8 mouse cellular contexts compared by ENCODE assay signal in genomic region chr10:81082168-81082960, GRCm38 (mm10). TPM values are rescaled to one million over a fixed set of nuclear protein-coding genes. Genes with fewer than 3 reads are reported as not detected.
A peak's percentile ranks its signal among the peaks of the same experiment; 100 is the strongest.
DNase-seq lines count a peak whose midpoint lies in the region; ATAC-seq and TF ChIP-seq lines count a peak whose summit lies in the region.

No protein-coding gene starts in this region.

- H3K27ac ChIP-seq in embryonic facial prominence, embryonic 10.5 days (replicated peaks) = no peak overlapping the region
- H3K27ac ChIP-seq in limb, embryonic 14.5 days (replicated peaks; ENCODE audit: low read depth, low read length) = no peak overlapping the region
- no peak overlapping the region for H3K27ac ChIP-seq in midbrain, postnatal 0 days (ENCODE audit: low read depth, low read length)

- no peaks in the 10 kb centered on the region for H3K4me1 ChIP-seq in embryonic facial prominence, embryonic 10.5 days
- H3K4me1 ChIP-seq in limb, embryonic 14.5 days (ENCODE audit: control insufficient read depth, insufficient read depth, low read length) = no peaks in the 10 kb centered on the region
- no peaks in the 10 kb centered on the region for H3K4me1 ChIP-seq in midbrain, postnatal 0 days (ENCODE audit: insufficient read depth, low read length)

- no peak overlapping the region for H3K4me3 ChIP-seq in embryonic facial prominence, embryonic 10.5 days
- H3K4me3 ChIP-seq in limb, embryonic 14.5 days (replicated peaks; ENCODE audit: low read length) = no peak overlapping the region
- no peak overlapping the region for H3K4me3 ChIP-seq in midbrain, postnatal 0 days (ENCODE audit: low read depth, low read length)

- WGBS in embryonic facial prominence, embryonic 10.5 days = 80% methylated on average over 7 of the region's 7 CpGs
- WGBS in limb, embryonic 14.5 days = 77% methylated on average over 7 of the region's 7 CpGs
- WGBS in midbrain, postnatal 0 days = 76% methylated on average over 7 of the region's 7 CpGs

- no peak for ATAC-seq in limb, embryonic 14.5 days (ENCODE audit: low FRiP score, low read depth)
- 0 out of 2 replicates have a peak, but pooled peaks have one; percentile 29 for ATAC-seq in midbrain, postnatal 0 days (ENCODE audit: low FRiP score)

- no peaks in the 10 kb centered on the region for H3K27me3 ChIP-seq in embryonic facial prominence, embryonic 10.5 days (replicated peaks; ENCODE audit: low read depth, poor library complexity, severe bottlenecking)
- no peaks in the 10 kb centered on the region for H3K27me3 ChIP-seq in limb, embryonic 14.5 days (ENCODE audit: control insufficient read depth, insufficient read depth, low read length)
- no peaks in the 10 kb centered on the region for H3K27me3 ChIP-seq in midbrain, postnatal 0 days (ENCODE audit: insufficient read depth, low read length)

- DNase-seq in B cell, adult 2 months = peak; percentile 84 to 85
- peak; percentile 80 for DNase-seq in adrenal gland, postnatal 10 days
- DNase-seq in embryonic facial prominence, embryonic 10.5 days (ENCODE audit: low spot score) = peak; percentile 57
- DNase-seq in heart, adult 8-10 months (ENCODE audit: low spot score) = peak; percentile 78
- DNase-seq in kidney, adult 9 months = peak; percentile 86
- DNase-seq in limb, embryonic 14.5 days (ENCODE audit: low spot score) = peak; percentile 63
- peak; percentile 81 for DNase-seq in midbrain, postnatal 0 days (ENCODE audit: low spot score)
- DNase-seq in spleen, postnatal 36 days (ENCODE audit: low spot score in 2 of 2) = peak; percentile 54 to 62

- H3K4me2 ChIP-seq in limb, embryonic 14.5 days (replicated peaks; ENCODE audit: low read depth, low read length, severe bottlenecking) = no peak overlapping the region
- H3K4me2 ChIP-seq in midbrain, postnatal 0 days (ENCODE audit: low read depth, low read length, poor library complexity, severe bottlenecking) = no peak overlapping the region

- no peak overlapping the region for H3K9ac ChIP-seq in limb, embryonic 14.5 days (ENCODE audit: low read depth, low read length, severe bottlenecking)
- H3K9ac ChIP-seq in midbrain, postnatal 0 days (replicated peaks; ENCODE audit: low read length, poor library complexity, severe bottlenecking) = no peak overlapping the region

- peaks cover 63% of the 10 kb centered on the region for H3K36me3 ChIP-seq in embryonic facial prominence, embryonic 10.5 days (replicated peaks)
- peaks cover 51% of the 10 kb centered on the region for H3K36me3 ChIP-seq in limb, embryonic 14.5 days (ENCODE audit: control insufficient read depth, insufficient read depth, low read length)
- peaks cover 52% of the 10 kb centered on the region for H3K36me3 ChIP-seq in midbrain, postnatal 0 days (ENCODE audit: insufficient read depth, low read length)

- no peak for TF ChIP-seq POLR2A in limb, embryonic 14.5 days (IDR thresholded peaks at IDR 0.05; ENCODE audit: borderline replicate concordance, extremely low read depth, insufficient read depth, insufficient read length)

- TF ChIP-seq CTCF in midbrain, postnatal 0 days (IDR thresholded peaks at IDR 0.05) = peak; percentile 89

- H3K9me3 ChIP-seq in embryonic facial prominence, embryonic 10.5 days = no peaks in the 10 kb centered on the region; the same call in 1 of the 2 replicates
- H3K9me3 ChIP-seq in limb, embryonic 14.5 days (ENCODE audit: control insufficient read depth, low read length) = no peaks in the 10 kb centered on the region
- no peaks in the 10 kb centered on the region for H3K9me3 ChIP-seq in midbrain, postnatal 0 days (ENCODE audit: low read length)

RNA-seq across cellular contexts. Expression of gene Thop1, which starts 12.5 kb away (rescaled TPM):
- total RNA-seq in adrenal gland, postnatal 10 days (2021) = 10 to 100 TPM; 31.8 to 42.4 TPM
- polyA plus RNA-seq in embryonic facial prominence, embryonic 10.5 days (2016; fragmentation: Nextera tagmentation; extraction: Ambion mirVana) = 102 and 109 TPM in 2 replicates
- total RNA-seq in heart, adult 8-10 months (2022) = 10 to 100 TPM; 12.3 to 14.9 (median 13.2) TPM
- polyA plus RNA-seq in limb, embryonic 14.5 days (2012; rRNA removed) = 79.0 and 93.4 TPM in 2 replicates
- polyA plus RNA-seq in limb, embryonic 14.5 days (2014; fragmentation: Nextera tagmentation; extraction: Ambion mirVana) = 52.4 and 54.1 TPM in 2 replicates
- 59.9 and 67.1 TPM in 2 replicates for total RNA-seq in midbrain, postnatal 0 days (2014; rRNA removed)
- 35.2 and 35.8 TPM in 2 replicates for polyA plus RNA-seq in midbrain, postnatal 0 days (2015; fragmentation: Nextera tagmentation; extraction: Ambion mirVana)

RNA-seq across cellular contexts. Expression of gene Creb3l3, which starts 16.3 kb away (rescaled TPM):
- total RNA-seq in adrenal gland, postnatal 10 days (2021) = 10 to 100 TPM; 18.1 to 42.6 TPM
- polyA plus RNA-seq in embryonic facial prominence, embryonic 10.5 days (2016; fragmentation: Nextera tagmentation; extraction: Ambion mirVana) = 0.60 TPM in 1 of 2 replicates, not detected in the other
- total RNA-seq in heart, adult 8-10 months (2022) = under 1 TPM in 3 of 4 experiments, not detected in 1; 0.14 to 0.53 (median 0.27) TPM
- 0.44 and 0.54 TPM in 2 replicates for polyA plus RNA-seq in limb, embryonic 14.5 days (2012; rRNA removed)
- 0.58 and 0.74 TPM in 2 replicates for polyA plus RNA-seq in limb, embryonic 14.5 days (2014; fragmentation: Nextera tagmentation; extraction: Ambion mirVana)
- 0.28 and 1.6 TPM in 2 replicates for total RNA-seq in midbrain, postnatal 0 days (2014; rRNA removed)
- 0.62 and 0.81 TPM in 2 replicates for polyA plus RNA-seq in midbrain, postnatal 0 days (2015; fragmentation: Nextera tagmentation; extraction: Ambion mirVana)

RNA-seq across cellular contexts. Expression of gene Sgta, which starts 22.4 kb away (rescaled TPM):
- 100 to 1,000 TPM; 190 to 191 TPM for total RNA-seq in adrenal gland, postnatal 10 days (2021)
- 289 and 290 TPM in 2 replicates for polyA plus RNA-seq in embryonic facial prominence, embryonic 10.5 days (2016; fragmentation: Nextera tagmentation; extraction: Ambion mirVana)
- total RNA-seq in heart, adult 8-10 months (2022) = 100 to 1,000 TPM in 2 of 4 experiments, 10 to 100 TPM in 2; 92.0 to 102 (median 99.4) TPM
- polyA plus RNA-seq in limb, embryonic 14.5 days (2012; rRNA removed) = 205 and 263 TPM in 2 replicates
- polyA plus RNA-seq in limb, embryonic 14.5 days (2014; fragmentation: Nextera tagmentation; extraction: Ambion mirVana) = 176 and 192 TPM in 2 replicates
- 216 and 236 TPM in 2 replicates for total RNA-seq in midbrain, postnatal 0 days (2014; rRNA removed)
- 325 and 348 TPM in 2 replicates for polyA plus RNA-seq in midbrain, postnatal 0 days (2015; fragmentation: Nextera tagmentation; extraction: Ambion mirVana)

RNA-seq across cellular contexts. Expression of gene Map2k2, which starts 23.4 kb away (rescaled TPM):
- 100 to 1,000 TPM; 151 to 161 TPM for total RNA-seq in adrenal gland, postnatal 10 days (2021)
- 222 and 225 TPM in 2 replicates for polyA plus RNA-seq in embryonic facial prominence, embryonic 10.5 days (2016; fragmentation: Nextera tagmentation; extraction: Ambion mirVana)
- 100 to 1,000 TPM; 110 to 137 (median 130) TPM for total RNA-seq in heart, adult 8-10 months (2022)
- polyA plus RNA-seq in limb, embryonic 14.5 days (2012; rRNA removed) = 165 and 176 TPM in 2 replicates
- polyA plus RNA-seq in limb, embryonic 14.5 days (2014; fragmentation: Nextera tagmentation; extraction: Ambion mirVana) = 176 and 199 TPM in 2 replicates
- total RNA-seq in midbrain, postnatal 0 days (2014; rRNA removed) = 256 and 261 TPM in 2 replicates
- 210 and 218 TPM in 2 replicates for polyA plus RNA-seq in midbrain, postnatal 0 days (2015; fragmentation: Nextera tagmentation; extraction: Ambion mirVana)

RNA-seq across cellular contexts. Expression of gene Slc39a3, which starts 45.1 kb away (rescaled TPM):
- total RNA-seq in adrenal gland, postnatal 10 days (2021) = 10 to 100 TPM; 28.5 to 32.8 TPM
- 14.0 and 16.9 TPM in 2 replicates for polyA plus RNA-seq in embryonic facial prominence, embryonic 10.5 days (2016; fragmentation: Nextera tagmentation; extraction: Ambion mirVana)
- 10 to 100 TPM; 12.1 to 14.1 (median 12.7) TPM for total RNA-seq in heart, adult 8-10 months (2022)
- polyA plus RNA-seq in limb, embryonic 14.5 days (2012; rRNA removed) = 25.9 and 33.0 TPM in 2 replicates
- polyA plus RNA-seq in limb, embryonic 14.5 days (2014; fragmentation: Nextera tagmentation; extraction: Ambion mirVana) = 12.8 and 14.8 TPM in 2 replicates
- total RNA-seq in midbrain, postnatal 0 days (2014; rRNA removed) = 115 and 122 TPM in 2 replicates
- 50.2 and 54.7 TPM in 2 replicates for polyA plus RNA-seq in midbrain, postnatal 0 days (2015; fragmentation: Nextera tagmentation; extraction: Ambion mirVana)
